Mouse (Mus musculus): Measurements from ENCODE around the gene Fbxw8.

Gene Fbxw8

GRCm38 (mm10) chr5:118155565-118155947 lies 292 bp upstream of the Fbxw8 start:
- no peak for DNase-seq (ENCODE audit: low spot score)

DNA sequence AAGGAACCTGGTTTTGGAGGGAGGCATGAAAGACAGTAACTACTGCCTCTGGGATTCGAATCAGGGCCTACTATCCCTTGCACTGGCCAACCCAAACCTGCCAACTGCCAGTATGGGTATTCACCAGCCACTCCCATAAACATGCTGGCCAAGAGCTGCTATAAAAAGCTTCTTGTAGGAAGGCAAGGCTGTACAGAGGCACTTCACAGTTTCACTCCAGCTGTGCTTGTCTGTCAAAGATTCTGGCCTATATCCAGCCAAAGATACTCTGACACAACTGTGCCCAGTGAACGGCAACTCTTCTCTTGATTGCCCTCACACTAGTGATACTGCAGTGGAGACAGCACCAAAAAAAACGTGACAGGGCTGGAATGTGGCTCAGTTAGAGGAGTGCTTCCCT lies 5.6 kb downstream of the Fbxw8 start:
- no peak for DNase-seq (ENCODE audit: low spot score)

- no peak for DNase-seq (ENCODE audit: low spot score)
Observed at GRCm38 (mm10) chr5:118147264-118147663, 8.0 kb downstream of the Fbxw8 start.

DNA sequence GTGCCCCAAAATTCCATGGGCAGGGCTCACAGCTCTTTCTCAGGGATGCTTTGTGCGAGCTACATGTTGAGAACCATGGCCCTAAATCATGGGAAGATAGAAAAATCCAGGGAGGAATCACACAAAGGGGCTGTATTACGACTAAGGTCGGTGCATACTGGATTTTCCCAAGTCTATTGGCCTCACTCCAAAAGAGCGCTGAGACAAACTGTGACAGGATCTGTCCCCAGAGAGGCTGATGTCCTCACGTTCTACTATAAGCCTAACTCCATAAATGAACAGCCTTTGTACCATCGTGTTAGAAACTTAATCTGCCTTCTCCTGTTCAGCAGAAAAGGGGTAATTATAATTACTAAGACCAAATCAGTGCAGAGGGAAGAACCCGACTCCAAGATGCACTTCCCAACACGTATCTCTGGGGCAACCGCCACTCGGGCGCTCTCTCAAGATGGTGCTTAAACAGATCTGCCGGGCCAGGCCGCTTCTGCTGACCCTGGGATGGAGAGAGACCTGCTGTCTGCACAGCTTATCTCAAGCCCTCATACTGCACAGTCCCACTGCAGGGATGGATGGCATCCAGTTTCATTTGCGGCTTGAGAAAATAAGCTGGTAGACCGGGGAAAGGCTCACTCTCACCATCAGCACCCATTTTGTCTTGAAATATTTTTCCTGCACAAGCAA lies 9.1 kb downstream of the Fbxw8 start:
- no peak for DNase-seq (ENCODE audit: low spot score)

DNA sequence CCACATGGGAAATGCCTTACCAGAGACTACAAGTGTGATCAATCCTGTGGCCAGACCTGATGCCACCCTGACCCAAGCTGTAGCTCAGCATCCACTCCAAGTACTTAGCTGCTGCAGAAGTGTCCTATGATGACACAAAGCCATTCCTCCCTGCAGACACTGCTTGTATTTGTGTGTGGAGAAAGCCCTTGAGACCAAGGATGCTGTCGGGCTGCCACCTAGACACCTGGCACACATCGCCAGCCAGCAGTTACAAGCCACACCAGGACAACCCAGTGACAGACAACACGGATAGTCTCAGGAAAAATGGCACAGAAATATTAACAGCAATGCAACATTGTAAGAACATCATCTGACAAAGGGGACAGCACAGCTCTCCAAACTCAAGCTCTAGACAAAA lies 9.8 kb downstream of the Fbxw8 start:
- no peak for DNase-seq (ENCODE audit: low spot score)

DNA sequence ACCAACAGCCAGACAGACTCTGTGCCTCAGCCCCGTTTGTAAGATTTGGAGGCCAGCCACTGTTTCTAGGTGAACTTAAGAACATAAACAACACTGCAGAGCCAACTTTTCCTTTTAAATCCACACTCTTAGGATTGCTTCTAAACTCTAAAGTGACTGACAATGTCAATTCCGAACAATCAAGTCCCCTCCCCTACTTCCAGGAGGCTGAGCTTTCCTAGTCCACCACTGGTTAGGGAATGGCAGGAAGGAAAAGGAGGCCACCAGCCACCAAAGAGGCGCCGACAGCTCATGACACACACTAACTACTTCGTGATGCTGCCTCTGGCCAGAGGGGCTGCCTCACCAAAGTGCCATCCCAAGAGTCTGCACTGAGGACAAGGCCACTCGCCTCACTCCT lies 10.5 kb downstream of the Fbxw8 start:
- DNase-seq (ENCODE audit: low spot score): no peak

GRCm38 (mm10) chr5:118144327-118144726 lies 10.9 kb downstream of the Fbxw8 start:
- no peak for DNase-seq (ENCODE audit: low spot score)

DNA sequence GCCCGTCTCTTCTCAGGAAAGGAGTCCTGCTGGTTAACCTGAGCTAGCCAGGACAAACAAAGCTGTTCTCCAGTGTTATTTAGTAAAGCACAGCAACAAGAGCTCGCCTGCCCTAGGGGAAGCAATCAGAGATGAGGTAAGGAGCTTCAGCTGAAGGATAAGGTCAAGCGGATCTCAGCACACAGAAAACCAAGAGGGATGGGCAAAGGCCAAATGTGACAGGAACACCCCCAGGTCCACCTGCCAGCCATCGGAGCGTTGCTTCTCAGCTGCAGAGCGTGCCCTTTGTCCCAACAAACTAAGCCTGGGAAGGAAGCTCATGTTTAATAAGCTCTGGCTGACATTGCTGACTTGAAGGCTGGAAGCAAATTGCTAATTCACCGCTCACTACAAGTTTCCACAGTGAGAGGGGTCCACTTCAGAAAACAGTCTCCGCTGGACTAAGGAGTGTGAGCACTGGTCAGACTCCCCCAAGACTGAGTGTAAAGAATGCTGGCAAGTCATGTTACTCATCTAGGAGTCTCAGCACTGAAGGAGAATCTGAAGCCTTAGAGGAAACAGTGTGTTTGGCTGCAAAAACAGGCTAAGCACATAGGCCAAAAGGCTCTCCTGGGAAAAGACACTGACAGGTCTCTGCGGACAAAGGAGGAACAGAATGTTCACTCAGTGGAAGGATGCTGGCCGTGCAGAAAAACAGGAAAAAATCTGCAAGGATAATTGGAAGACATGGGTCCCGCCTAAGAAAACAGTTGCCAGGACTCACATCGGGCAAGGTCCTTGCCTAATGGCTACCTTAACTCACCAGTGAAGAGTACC lies 11.8 kb downstream of the Fbxw8 start:
- no peak for DNase-seq (ENCODE audit: low spot score)

DNA sequence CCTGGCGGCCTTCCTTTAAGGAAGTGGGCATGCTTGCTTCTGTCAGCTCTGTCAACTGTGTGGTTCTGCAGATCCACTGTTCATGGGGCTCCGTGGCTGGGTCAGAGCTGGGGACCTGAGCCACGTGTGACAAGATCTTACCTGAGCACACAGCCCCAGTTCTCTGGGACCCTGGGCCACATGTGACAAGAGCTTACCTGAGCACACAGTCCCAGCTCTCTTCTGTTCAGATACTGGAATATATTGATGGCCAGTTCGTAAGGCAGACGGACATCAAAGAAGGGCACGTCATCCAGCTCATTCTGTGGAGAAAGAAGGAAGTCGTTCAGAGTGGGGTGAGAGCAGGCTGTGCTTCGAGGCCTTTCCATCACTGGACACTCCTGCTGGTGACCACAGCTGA lies 12.8 kb downstream of the Fbxw8 start:
- DNase-seq (ENCODE audit: low spot score): no peak

DNA sequence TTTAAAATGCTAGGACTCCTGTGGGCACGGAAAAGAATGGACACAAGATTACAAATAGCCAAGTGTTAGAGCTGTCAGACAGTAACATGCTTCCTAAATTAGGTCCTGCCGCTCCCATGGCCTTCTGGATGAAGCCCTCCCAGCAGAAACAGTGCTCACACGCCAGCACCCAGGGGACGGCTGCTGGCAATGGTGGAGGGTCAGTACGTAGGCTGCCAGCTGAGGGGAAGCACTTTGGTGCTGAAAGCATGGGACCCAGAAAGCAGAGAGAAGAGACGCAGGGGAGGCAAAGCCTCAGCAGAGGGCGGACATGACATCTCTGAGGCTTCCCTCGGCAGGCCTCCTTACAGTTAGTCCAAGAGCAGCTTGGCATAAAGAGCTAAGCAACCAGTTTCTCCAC lies 15.6 kb downstream of the Fbxw8 start:
- no peak for DNase-seq (ENCODE audit: low spot score)

DNA sequence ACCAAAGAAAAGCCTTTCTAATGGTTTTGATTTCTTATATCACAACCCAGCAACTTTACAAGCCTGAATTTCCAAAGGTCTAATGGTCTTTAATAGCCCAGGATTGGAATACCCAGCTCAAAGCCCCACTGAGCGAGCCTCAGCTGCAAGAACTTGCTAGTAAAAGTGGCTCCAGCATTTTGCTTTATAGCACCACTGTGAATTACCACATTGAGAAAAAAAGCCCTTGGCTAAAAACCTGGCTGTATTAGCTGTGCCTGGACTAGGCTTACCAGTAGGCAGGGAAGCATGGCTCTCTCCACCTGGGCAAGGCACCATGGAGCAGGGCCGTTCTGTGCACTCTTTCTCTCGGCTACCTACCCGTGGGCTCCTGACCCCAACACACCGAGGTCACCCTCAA lies 18.9 kb downstream of the Fbxw8 start:
- no peak for DNase-seq (ENCODE audit: low spot score)

GRCm38 (mm10) chr5:118128651-118129050 lies 26.6 kb downstream of the Fbxw8 start:
- no peak for DNase-seq (ENCODE audit: low spot score)

DNA sequence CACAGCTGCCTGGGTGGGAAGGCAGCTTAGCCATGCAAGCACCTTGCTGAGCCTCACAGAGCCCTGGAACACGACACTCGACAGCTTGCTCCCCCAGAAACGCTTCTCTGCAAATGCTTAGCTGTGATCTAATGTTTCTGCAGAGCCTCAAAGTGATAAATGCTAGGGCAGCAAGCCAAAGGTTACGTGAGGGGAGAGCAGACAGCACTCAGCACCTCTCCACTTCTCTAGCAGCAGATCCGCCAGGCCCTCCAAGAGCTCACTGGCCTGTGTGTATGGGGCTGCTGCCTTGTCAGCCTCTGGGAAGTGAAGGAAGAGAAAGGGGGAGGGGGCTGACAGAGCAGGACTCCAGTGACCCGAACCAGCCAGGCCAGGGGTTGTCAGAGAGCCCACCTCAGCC lies 27.1 kb downstream of the Fbxw8 start:
- DNase-seq (ENCODE audit: low spot score): no peak

- no peak for DNase-seq (ENCODE audit: low spot score)
Observed at GRCm38 (mm10) chr5:118126671-118127070, 28.6 kb downstream of the Fbxw8 start.

DNA sequence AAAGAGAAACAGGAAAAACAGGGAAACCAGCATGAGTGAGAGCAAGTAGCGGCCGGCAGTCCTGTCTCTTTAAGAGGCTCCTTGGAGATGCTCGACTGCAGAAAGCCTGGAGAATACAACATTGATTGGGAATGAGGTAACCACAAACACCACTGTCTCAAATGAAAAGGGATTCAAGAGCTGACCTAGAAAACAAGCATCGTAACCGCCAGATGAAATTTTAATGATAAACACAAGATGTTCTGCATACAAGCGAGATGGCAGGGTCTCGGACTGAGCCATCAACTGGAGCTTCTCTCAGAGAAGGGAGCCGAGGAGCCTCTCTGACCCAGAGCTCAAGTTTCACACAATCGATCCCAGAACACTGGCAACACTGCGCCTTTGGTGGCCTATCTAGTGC lies 32.2 kb downstream of the Fbxw8 start:
- no peak for DNase-seq (ENCODE audit: low spot score)

GRCm38 (mm10) chr5:118121928-118122327 lies 33.3 kb downstream of the Fbxw8 start:
- DNase-seq (ENCODE audit: low spot score): no peak

GRCm38 (mm10) chr5:118120670-118121069 lies 34.6 kb downstream of the Fbxw8 start:
- no peak for DNase-seq (ENCODE audit: low spot score)

DNA sequence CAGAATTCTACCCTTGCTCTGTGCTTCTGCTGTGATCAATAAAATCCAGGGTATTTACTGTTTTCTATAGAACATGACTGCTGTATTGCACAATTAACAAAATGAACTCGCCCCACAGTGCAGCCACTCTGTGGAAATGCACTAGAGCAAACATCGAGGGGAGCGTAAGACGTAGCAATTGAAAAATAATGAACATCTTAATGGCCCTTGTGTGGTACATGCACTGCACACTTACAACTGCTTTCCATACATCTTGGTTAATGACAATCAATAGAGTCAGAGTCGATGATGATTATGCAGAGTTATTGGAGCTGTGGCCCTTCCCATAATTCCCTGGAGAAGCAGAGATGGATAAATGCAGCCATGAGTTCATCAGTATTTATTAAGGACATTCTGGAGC lies 36.3 kb downstream of the Fbxw8 start:
- DNase-seq (ENCODE audit: low spot score): no peak

GRCm38 (mm10) chr5:118118351-118118750 lies 36.9 kb downstream of the Fbxw8 start:
- DNase-seq (ENCODE audit: low spot score): no peak

DNA sequence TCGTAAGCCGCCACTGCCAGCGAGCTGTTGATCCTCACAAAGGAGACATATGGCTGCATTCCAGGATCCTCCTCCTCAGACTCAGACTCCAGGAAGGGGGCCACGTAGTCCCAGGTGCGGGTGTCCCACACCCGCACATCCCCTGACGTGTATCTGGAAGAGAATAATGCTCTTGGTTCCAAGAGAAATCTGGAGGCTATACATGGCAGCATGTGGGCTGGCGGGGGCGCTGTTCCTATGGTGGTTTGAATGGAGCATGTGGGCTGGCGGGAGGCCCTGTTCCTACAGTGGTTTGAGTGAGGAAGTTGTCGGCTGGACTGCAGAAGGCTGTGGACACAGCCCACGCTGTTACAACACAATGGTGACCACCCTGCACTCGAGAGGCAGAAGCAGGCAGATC lies 41.6 kb downstream of the Fbxw8 start:
- DNase-seq (ENCODE audit: low spot score): no peak

DNA sequence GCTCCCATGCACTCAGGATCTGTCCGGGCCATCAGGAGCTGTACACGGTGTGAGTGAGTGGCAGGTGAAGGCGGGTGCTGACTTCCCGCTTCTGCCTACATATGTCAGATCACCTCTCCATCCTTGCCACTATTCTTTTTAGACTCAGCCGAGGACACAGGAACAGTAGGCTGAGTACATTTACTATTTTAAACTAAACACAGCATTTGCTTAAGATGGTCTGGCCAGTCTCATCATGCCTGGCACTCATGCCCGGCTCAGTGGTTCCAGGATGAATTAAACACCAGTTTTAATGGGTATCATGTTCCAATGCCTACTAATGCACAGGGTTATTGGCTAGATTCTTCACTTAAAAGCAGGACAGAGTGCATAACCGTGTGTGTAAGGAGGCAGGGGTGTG lies 42.2 kb downstream of the Fbxw8 start:
- DNase-seq (ENCODE audit: low spot score): no peak

GRCm38 (mm10) chr5:118108794-118109440 lies 46.3 kb downstream of the Fbxw8 start:
- DNase-seq (ENCODE audit: low spot score): no peak

DNA sequence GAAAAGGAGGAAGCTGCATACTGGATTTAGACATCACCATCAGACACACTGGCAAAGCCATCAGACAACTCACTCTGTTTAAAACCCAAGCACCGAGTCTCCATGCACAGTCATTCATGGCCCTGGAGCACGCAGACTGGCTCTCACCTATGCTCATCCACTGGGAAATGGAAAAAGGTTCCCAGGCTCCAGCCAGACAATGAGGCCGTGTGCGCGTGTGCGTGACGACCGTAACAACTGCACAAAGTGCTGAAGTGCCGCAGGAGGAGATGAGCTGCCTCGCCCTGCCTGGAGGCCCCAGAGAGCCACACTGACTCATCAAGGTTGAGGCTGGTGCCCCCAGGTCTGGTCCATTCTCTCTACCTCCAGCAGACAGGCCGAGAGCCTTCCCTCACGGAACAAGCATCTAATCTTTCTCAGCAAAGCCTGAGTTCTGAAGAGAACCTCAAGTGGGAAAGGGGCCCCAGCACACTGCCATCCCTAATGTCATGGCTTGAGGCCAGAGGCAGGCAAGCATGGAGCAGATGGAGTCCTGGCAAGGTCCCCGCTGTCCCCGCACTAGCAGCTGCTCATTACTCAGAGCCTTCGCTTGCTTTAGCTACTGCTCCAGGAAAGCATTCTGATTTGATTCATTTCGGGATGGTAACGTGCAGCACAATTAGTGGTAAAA lies 47.0 kb downstream of the Fbxw8 start:
- no peak for DNase-seq (ENCODE audit: low spot score)

All from urinary bladder, postnatal 10 days (tissue).